In the genomic region with DNA sequence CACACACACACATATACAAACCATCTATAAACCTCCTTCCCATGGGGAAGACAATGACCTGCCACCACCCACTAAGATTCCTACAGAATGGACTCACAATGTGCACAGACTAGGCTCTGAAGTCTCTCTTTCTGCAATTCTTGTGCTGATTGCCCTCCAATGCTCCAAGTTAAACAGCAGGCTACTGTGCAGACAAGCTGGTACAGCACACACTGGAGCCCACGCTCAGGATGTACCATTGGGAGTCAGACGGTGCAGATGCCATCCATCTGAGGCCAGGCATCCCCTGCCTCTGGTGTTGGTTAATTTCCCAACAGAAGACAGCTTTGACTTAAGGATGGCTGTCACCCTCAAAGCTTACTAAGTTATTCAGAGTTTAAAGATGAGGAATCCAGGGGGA, we compare ENCODE assay signal across 15 mouse cellular contexts.
DNase-seq lines count a peak whose midpoint lies in the region; ATAC-seq and TF ChIP-seq lines count a peak whose summit lies in the region.
"Had no signal": no experiment of that assay in that cellular context is flagged by ENCODE, and none has a peak within 500 bp of the region (broad histone marks: within the 10 kb centered on the region; RNA-seq: fewer than 3 reads in every experiment).

No protein-coding gene starts in this region.

- no peaks in the 10 kb centered on the region for H3K9me3 ChIP-seq in stomach, embryonic 15.5 days
- no peaks in the 10 kb centered on the region for H3K9me3 ChIP-seq in forebrain, embryonic 11.5 days (ENCODE audit: control insufficient read depth, low read length)
- H3K9me3 ChIP-seq: forebrain, embryonic 15.5 days; kidney, embryonic 15.5 days; neural tube, embryonic 13.5 days had no signal

- no peaks in the 10 kb centered on the region for H3K27me3 ChIP-seq in stomach, embryonic 15.5 days (replicated peaks)
- H3K27me3 ChIP-seq in forebrain, embryonic 11.5 days (ENCODE audit: control insufficient read depth, insufficient read depth, low read length), result peaks cover 4% of the 10 kb centered on the region
- H3K27me3 ChIP-seq: forebrain, embryonic 15.5 days had no signal

- DNase-seq in left cerebral cortex, adult 2 months (ENCODE audit: extremely low spot score in 1 of 2, low spot score in 2 of 2), result no peak
- DNase-seq in left cerebral cortex, adult 11 months (ENCODE audit: low spot score), result no peak
- DNase-seq in fat pad, adult 2 months (ENCODE audit: extremely low read depth, low read depth, low spot score), result peak; percentile 64
- DNase-seq in layer of hippocampus, adult 8-10 months (ENCODE audit: low spot score in 2 of 2), result peak; percentile 62 to 67
- no peak for DNase-seq in heart, postnatal 14 days
- DNase-seq in cerebellum, adult 9-11 months, result no peak
- DNase-seq in forebrain, embryonic 11.5 days (ENCODE audit: low spot score), result no peak
- DNase-seq: cerebellum, adult 11-12 months; gastrocnemius, postnatal 10 days had no signal

- H3K27ac ChIP-seq in left cerebral cortex, adult 2 months, result peak overlapping the region; percentile 96
- peak overlapping the region; percentile 88 for H3K27ac ChIP-seq in stomach, embryonic 15.5 days
- H3K27ac ChIP-seq in forebrain, embryonic 11.5 days (ENCODE audit: low read depth, low read length), result no peak overlapping the region
- H3K27ac ChIP-seq: forebrain, embryonic 15.5 days; neural tube, embryonic 13.5 days had no signal

- no peak for TF ChIP-seq CTCF in left cerebral cortex, adult 2 months (IDR thresholded peaks at IDR 0.05)

- no peak overlapping the region for H3K4me2 ChIP-seq in stomach, embryonic 15.5 days
- no peak overlapping the region for H3K4me2 ChIP-seq in forebrain, embryonic 11.5 days (ENCODE audit: low read depth, low read length, severe bottlenecking)
- H3K4me2 ChIP-seq: kidney, embryonic 15.5 days had no signal

- intact Hi-C loops in left cerebral cortex, adult 2 months (cut with DNase I), result loop anchor here (2.0 kb wide), 2 partner anchors 24 to 42 kb away; no protein-coding TSS in a partner anchor
- intact Hi-C loops in heart, postnatal 14 days (cut with DNase I), result loop anchor here (2.0 to 5.0 kb wide), 2 partner anchors 72 to 252 kb away; no protein-coding TSS in a partner anchor

- WGBS in stomach, embryonic 15.5 days, result 72% methylated on average over 2 of the region's 2 CpGs
- WGBS in forebrain, embryonic 11.5 days, result 90% methylated on average over 2 of the region's 2 CpGs

- H3K36me3 ChIP-seq in stomach, embryonic 15.5 days, result no peaks in the 10 kb centered on the region
- no peaks in the 10 kb centered on the region for H3K36me3 ChIP-seq in forebrain, embryonic 11.5 days (ENCODE audit: control insufficient read depth, insufficient read depth, low read length)
- H3K36me3 ChIP-seq: forebrain, embryonic 15.5 days; kidney, embryonic 15.5 days; neural tube, embryonic 13.5 days had no signal

- no peak overlapping the region for H3K4me3 ChIP-seq in left cerebral cortex, adult 2 months
- H3K4me3 ChIP-seq in stomach, embryonic 15.5 days (replicated peaks), result no peak overlapping the region
- H3K4me3 ChIP-seq in forebrain, embryonic 11.5 days (ENCODE audit: low read depth, low read length), result no peak overlapping the region
- H3K4me3 ChIP-seq: forebrain, embryonic 15.5 days; kidney, embryonic 15.5 days; megakaryocyte, embryonic 14.5 days had no signal

- no peak for ATAC-seq in stomach, embryonic 15.5 days (ENCODE audit: insufficient read depth, low FRiP score, low read depth)
- ATAC-seq in forebrain, embryonic 11.5 days (replicated peaks; ENCODE audit: low FRiP score), result no peak
- ATAC-seq: forebrain, embryonic 15.5 days; hindbrain, embryonic 16.5 days had no signal

- no peak overlapping the region for H3K9ac ChIP-seq in stomach, embryonic 15.5 days
- no peak overlapping the region for H3K9ac ChIP-seq in forebrain, embryonic 11.5 days (ENCODE audit: low read length)
- H3K9ac ChIP-seq: forebrain, embryonic 15.5 days; kidney, embryonic 15.5 days; neural tube, embryonic 13.5 days had no signal

- peaks cover 39% of the 10 kb centered on the region for H3K4me1 ChIP-seq in stomach, embryonic 15.5 days
- H3K4me1 ChIP-seq in forebrain, embryonic 11.5 days (replicated peaks; ENCODE audit: control insufficient read depth, insufficient read depth, low read length), result peaks cover 6% of the 10 kb centered on the region; the same call in 1 of the 2 replicates

Comparison
In these comparisons a context has a peak if more than half of its experiments do, and no peak if none do; other contexts are left out.
1. DNase-seq: peak in fat pad, adult 2 months (single experiment) and layer of hippocampus, adult 8-10 months (2 of 2); none in left cerebral cortex, adult 2 months (0 of 2), left cerebral cortex, adult 11 months (single experiment), heart, postnatal 14 days (0 of 2), cerebellum, adult 9-11 months (single experiment) and forebrain, embryonic 11.5 days (single experiment).